In the genomic region with DNA sequence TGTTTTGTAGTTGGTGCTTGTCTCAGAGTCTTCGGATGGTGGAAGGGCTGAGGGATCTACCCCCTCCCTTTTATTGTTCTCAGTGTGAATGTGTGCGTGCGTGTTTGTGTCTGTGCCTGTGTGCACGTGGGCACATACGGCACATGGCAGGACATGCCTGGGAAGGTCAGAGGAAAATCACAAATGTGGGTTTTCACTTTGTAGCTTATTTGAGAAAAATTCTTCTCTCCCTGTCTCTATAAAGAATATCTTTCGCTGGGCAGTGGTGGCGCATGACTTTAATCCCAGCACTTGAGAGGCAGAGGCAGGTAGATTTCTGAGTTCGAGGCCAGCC, we compare ENCODE assay signal across 21 mouse cellular contexts.
DNase-seq lines count a peak whose midpoint lies in the region; ATAC-seq and TF ChIP-seq lines count a peak whose summit lies in the region.
"Had no signal": no experiment of that assay in that cellular context is flagged by ENCODE, and none has a peak within 500 bp of the region (broad histone marks: within the 10 kb centered on the region; RNA-seq: fewer than 3 reads in every experiment).

No protein-coding gene starts in this region.

- no peak overlapping the region for H3K4me2 ChIP-seq in embryonic facial prominence, embryonic 15.5 days (replicated peaks)
- peak overlapping the region; percentile 39; the same call in 1 of the 2 replicates for H3K4me2 ChIP-seq in liver, embryonic 15.5 days
- H3K4me2 ChIP-seq: stomach, embryonic 15.5 days had no signal

- H3K4me3 ChIP-seq in embryonic facial prominence, embryonic 15.5 days (replicated peaks): no peak overlapping the region
- H3K4me3 ChIP-seq in embryonic facial prominence, embryonic 10.5 days: no peak overlapping the region
- H3K4me3 ChIP-seq in thymus, adult 2 months (ENCODE audit: control insufficient read depth, insufficient read depth, low read length): peak overlapping the region; percentile 9; the same call in 1 of the 2 replicates
- no peak overlapping the region for H3K4me3 ChIP-seq in liver, embryonic 15.5 days (replicated peaks)
- H3K4me3 ChIP-seq: gastrocnemius, adult 2 months; heart, embryonic 15.5 days; hindbrain, embryonic 10.5 days; layer of hippocampus, adult 2 months; stomach, embryonic 15.5 days had no signal

- H3K9ac ChIP-seq in embryonic facial prominence, embryonic 15.5 days: no peak overlapping the region
- peak overlapping the region; percentile 22; the same call in 1 of the 2 replicates for H3K9ac ChIP-seq in liver, embryonic 15.5 days
- H3K9ac ChIP-seq: heart, embryonic 15.5 days; stomach, embryonic 15.5 days had no signal

- no peaks in the 10 kb centered on the region for H3K36me3 ChIP-seq in embryonic facial prominence, embryonic 15.5 days
- H3K36me3 ChIP-seq in embryonic facial prominence, embryonic 10.5 days (replicated peaks): no peaks in the 10 kb centered on the region
- H3K36me3 ChIP-seq in thymus, adult 2 months (ENCODE audit: control insufficient read depth, insufficient read depth, low read length): no peaks in the 10 kb centered on the region
- no peaks in the 10 kb centered on the region for H3K36me3 ChIP-seq in liver, embryonic 15.5 days (replicated peaks)
- H3K36me3 ChIP-seq: heart, embryonic 15.5 days; hindbrain, embryonic 10.5 days; stomach, embryonic 15.5 days had no signal

- no peaks in the 10 kb centered on the region for H3K27me3 ChIP-seq in embryonic facial prominence, embryonic 15.5 days
- no peaks in the 10 kb centered on the region for H3K27me3 ChIP-seq in embryonic facial prominence, embryonic 10.5 days (replicated peaks; ENCODE audit: low read depth, poor library complexity, severe bottlenecking)
- H3K27me3 ChIP-seq in thymus, adult 2 months (ENCODE audit: control insufficient read depth, insufficient read depth, low read length): no peaks in the 10 kb centered on the region
- H3K27me3 ChIP-seq in liver, embryonic 15.5 days: no peaks in the 10 kb centered on the region
- H3K27me3 ChIP-seq: heart, embryonic 15.5 days; stomach, embryonic 15.5 days had no signal

- ATAC-seq in embryonic facial prominence, embryonic 15.5 days (ENCODE audit: insufficient number of reproducible peaks, low FRiP score, low TSS enrichment, low read depth): no peak
- no peak for ATAC-seq in liver, embryonic 15.5 days (ENCODE audit: insufficient read depth)
- ATAC-seq: hindbrain, postnatal 0 days; midbrain, embryonic 16.5 days had no signal

- TF ChIP-seq CTCF in thymus, adult 2 months (IDR thresholded peaks at IDR 0.05; ENCODE audit: borderline replicate concordance, control insufficient read depth, extremely low read depth, insufficient read depth, low read length, poor library complexity): no peak

- TF ChIP-seq POLR2A in thymus, adult 2 months (IDR thresholded peaks at IDR 0.05; ENCODE audit: control insufficient read depth, extremely low read depth, insufficient read depth, low read length, poor library complexity): no peak

- H3K9me3 ChIP-seq in embryonic facial prominence, embryonic 15.5 days (replicated peaks): no peaks in the 10 kb centered on the region
- no peaks in the 10 kb centered on the region for H3K9me3 ChIP-seq in embryonic facial prominence, embryonic 10.5 days
- H3K9me3 ChIP-seq in liver, embryonic 15.5 days (replicated peaks): no peaks in the 10 kb centered on the region
- H3K9me3 ChIP-seq: heart, embryonic 15.5 days; hindbrain, embryonic 10.5 days; stomach, embryonic 15.5 days had no signal

- H3K4me1 ChIP-seq in embryonic facial prominence, embryonic 15.5 days: 0 out of 2 replicates have a peak, but pooled peaks cover 5% of the 10 kb centered on the region
- H3K4me1 ChIP-seq in embryonic facial prominence, embryonic 10.5 days: no peaks in the 10 kb centered on the region
- H3K4me1 ChIP-seq in thymus, adult 2 months (replicated peaks; ENCODE audit: control insufficient read depth, insufficient read depth, low read length): peaks cover 44% of the 10 kb centered on the region
- H3K4me1 ChIP-seq in liver, embryonic 15.5 days (replicated peaks): peaks cover 55% of the 10 kb centered on the region
- H3K4me1 ChIP-seq: hindbrain, embryonic 10.5 days; stomach, embryonic 15.5 days had no signal

- WGBS in embryonic facial prominence, embryonic 15.5 days: 74% methylated on average over 8 of the region's 8 CpGs
- WGBS in embryonic facial prominence, embryonic 10.5 days: 85% methylated on average over 8 of the region's 8 CpGs
- 43% methylated on average over 8 of the region's 8 CpGs for WGBS in thymus, adult 2 months
- WGBS in liver, embryonic 15.5 days (ENCODE audit: insufficient replicate concordance): 40% methylated on average over 8 of the region's 8 CpGs

- DNase-seq in embryonic facial prominence, embryonic 10.5 days (ENCODE audit: low spot score): no peak
- no peak for DNase-seq in thymus, adult 2 months
- DNase-seq in thymus, postnatal 10 days (ENCODE audit: low spot score in 2 of 2): no peak
- no peak for DNase-seq in kidney, postnatal 36 days
- no peak for DNase-seq in ovary, adult 18-20 months (ENCODE audit: low spot score)
- DNase-seq in gastrocnemius, postnatal 25 days: no peak
- DNase-seq: cerebellum, adult 2 months; cerebellum, postnatal 36 days; kidney, adult 11 months; layer of hippocampus, postnatal 36 days; left cerebral cortex, postnatal 4 days had no signal

- H3K27ac ChIP-seq in embryonic facial prominence, embryonic 15.5 days (replicated peaks): 0 out of 2 replicates have a peak overlapping the region, but pooled peaks have one; percentile 66
- no peak overlapping the region for H3K27ac ChIP-seq in embryonic facial prominence, embryonic 10.5 days (replicated peaks)
- H3K27ac ChIP-seq in thymus, adult 2 months (ENCODE audit: control insufficient read depth, insufficient read depth, low read length): peak overlapping the region; percentile 97
- H3K27ac ChIP-seq in liver, embryonic 15.5 days (replicated peaks): peak overlapping the region; percentile 75
- H3K27ac ChIP-seq: gastrocnemius, adult 2 months; heart, embryonic 15.5 days; hindbrain, postnatal 0 days; kidney, postnatal 0 days; layer of hippocampus, adult 2 months; stomach, embryonic 15.5 days had no signal
